Mouse (Mus musculus) testis, adult 2 months (tissue): ENCODE results near the gene Tut4. TPM values are rescaled to one million over a fixed set of nuclear protein-coding genes. Genes with fewer than 3 reads are reported as not detected.

Experiments
- H3K27ac ChIP-seq: fragments of 200-500 bp; 2 replicates; pipeline ENCODE4 v1.5.1; 2012; ENCODE audit warnings: low read depth, low read length; ENCODE audit not compliant: control insufficient read depth, insufficient read depth
- H3K27me3 ChIP-seq: fragments of 200-500 bp; 2 replicates; pipeline ENCODE4 v1.6.1; 2012; ENCODE audit warnings: mild to moderate bottlenecking, low read length, moderate library complexity; ENCODE audit not compliant: control insufficient read depth, insufficient read depth
- H3K36me3 ChIP-seq: fragments of 200-500 bp; 2 replicates; pipeline ENCODE4 v1.6.1; 2012; ENCODE audit warnings: mild to moderate bottlenecking, low read length; ENCODE audit not compliant: control insufficient read depth, insufficient read depth
- H3K4me1 ChIP-seq: fragments of 200-500 bp; 2 replicates; pipeline ENCODE4 v1.6.1; 2012; ENCODE audit warnings: low read length; ENCODE audit not compliant: control insufficient read depth, insufficient read depth
- H3K4me3 ChIP-seq: fragments of 200-500 bp; 2 replicates; pipeline ENCODE4 v1.5.1; 2012; ENCODE audit warnings: low read depth, mild to moderate bottlenecking, low read length, moderate library complexity, mixed read lengths; ENCODE audit not compliant: control insufficient read depth
- CTCF ChIP-seq: fragments of 200-500 bp; IDR thresholded peaks from 2 replicates; pipeline ENCODE4 v1.5.1; 2012; ENCODE audit warnings: low read depth, mild to moderate bottlenecking, inconsistent platforms, low read length, moderate library complexity; ENCODE audit not compliant: control insufficient read depth, insufficient read depth, insufficient replicate concordance
- POLR2A ChIP-seq: fragments of 200-500 bp; IDR thresholded peaks from 2 replicates; pipeline ENCODE4 v1.6.1; 2012; ENCODE audit warnings: low read depth, mild to moderate bottlenecking, inconsistent platforms, low read length, moderate library complexity; ENCODE audit not compliant: control insufficient read depth
- polyA plus RNA-seq: library from polyadenylated mRNA; depleted of rRNA; stranded (reverse); fragments of >200 nt; gene quantifications from 2 replicates; pipeline ENCODE4 v1.2.3, GENCODE M21; 2012

The Tut4 gene
- polyA plus RNA-seq, 1 experiment, result 49.2 TPM

- H3K36me3 ChIP-seq, result no peaks in the 10 kb centered on the region
- TF ChIP-seq POLR2A (no peak), CTCF (no peak)
- H3K4me3 ChIP-seq, result no peak overlapping the region; the same call in 1 of the 2 replicates
- H3K27ac ChIP-seq, result no peak overlapping the region
- no peaks in the 10 kb centered on the region for H3K27me3 ChIP-seq
- peaks cover 3% of the 10 kb centered on the region for H3K4me1 ChIP-seq
Measured at GRCm38 (mm10) chr4:108458201-108458741, 955 bp upstream of the Tut4 start.

DNA sequence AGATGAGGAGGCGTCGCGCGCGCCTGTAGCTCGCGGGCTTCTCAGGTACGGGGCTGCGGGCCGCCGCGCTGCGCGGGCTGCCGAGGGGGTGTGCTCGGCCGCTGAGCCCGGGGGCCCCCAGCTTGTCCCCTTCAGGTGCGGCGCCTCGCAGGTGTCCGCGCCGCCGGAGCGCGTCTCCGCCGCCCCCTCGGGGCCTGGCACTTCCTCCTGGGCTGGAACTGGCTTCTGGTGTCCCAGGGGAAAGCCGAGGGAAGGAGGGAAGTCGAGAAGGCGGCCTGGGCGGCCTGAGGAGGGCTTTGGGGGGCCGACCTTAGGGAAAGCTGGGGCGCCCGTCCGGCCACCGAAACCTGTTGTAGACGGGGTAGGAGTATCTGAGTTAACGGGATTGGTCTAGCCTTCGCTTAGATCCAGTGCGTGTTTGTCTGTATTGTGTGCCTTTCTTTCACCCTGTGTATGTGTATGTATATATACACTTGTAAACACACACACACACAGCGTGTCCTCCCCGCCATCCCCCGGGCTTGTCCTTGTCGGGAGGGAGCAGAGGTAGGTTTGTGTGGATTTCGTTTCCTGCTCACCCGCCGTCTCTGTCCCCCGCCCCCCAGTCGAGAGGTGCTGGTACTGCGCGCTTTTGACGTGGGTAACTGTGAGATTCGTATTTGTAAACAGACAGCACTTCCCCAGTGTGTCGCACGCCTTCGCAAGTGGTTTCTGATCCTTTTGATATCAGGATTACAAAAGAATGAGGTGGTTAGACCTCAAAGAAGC lies 1.1 kb downstream of the Tut4 start:
- H3K4me3 ChIP-seq, result peak overlapping the region; percentile 97
- no peaks in the 10 kb centered on the region for H3K36me3 ChIP-seq
- TF ChIP-seq CTCF, result no peak
- H3K27me3 ChIP-seq, result no peaks in the 10 kb centered on the region
- H3K4me1 ChIP-seq, result peaks cover 3% of the 10 kb centered on the region
- peak overlapping the region; percentile 92 for H3K27ac ChIP-seq

GRCm38 (mm10) chr4:108461262-108461903 lies 2.2 kb downstream of the Tut4 start:
- Histone ChIP-seq H3K27me3 (no peaks in the 10 kb centered on the region), H3K36me3 (no peaks in the 10 kb centered on the region), H3K4me3 (no peak overlapping the region), H3K27ac (no peak overlapping the region), H3K4me1 (peaks cover 3% of the 10 kb centered on the region)
- TF ChIP-seq POLR2A, result no peak
- TF ChIP-seq CTCF, result no peak

GRCm38 (mm10) chr4:108473586-108473985 lies 14.4 kb downstream of the Tut4 start:
- Histone ChIP-seq H3K4me1 (no peaks in the 10 kb centered on the region), H3K27ac (no peak overlapping the region), H3K36me3 (no peaks in the 10 kb centered on the region), H3K4me3 (no peak overlapping the region), H3K27me3 (no peaks in the 10 kb centered on the region)
- TF ChIP-seq POLR2A, result no peak
- TF ChIP-seq CTCF, result no peak

DNA sequence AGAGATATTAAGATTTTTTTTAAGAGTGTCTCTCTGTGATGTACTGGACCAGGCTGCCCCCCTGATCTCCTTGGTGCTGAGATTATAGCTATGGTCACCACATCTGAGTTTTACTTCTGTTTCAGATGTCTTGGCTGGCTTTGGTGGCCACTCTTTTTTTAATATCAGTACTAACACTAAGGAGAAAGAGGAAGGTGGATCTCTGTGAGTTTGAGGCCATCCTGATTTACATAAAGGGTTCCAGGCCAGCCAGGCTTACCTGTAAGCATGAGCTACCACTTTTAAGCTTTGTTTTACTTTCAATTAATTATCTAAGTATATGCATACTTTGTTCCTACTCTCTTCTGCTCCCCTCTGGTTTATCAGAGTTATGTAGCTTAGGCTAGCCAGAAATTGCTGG lies 23.6 kb downstream of the Tut4 start:
- no peak overlapping the region for H3K27ac ChIP-seq
- H3K4me1 ChIP-seq, result no peaks in the 10 kb centered on the region
- TF ChIP-seq POLR2A (no peak), CTCF (no peak)
- no peaks in the 10 kb centered on the region for H3K36me3 ChIP-seq
- no peaks in the 10 kb centered on the region for H3K27me3 ChIP-seq
- no peak overlapping the region for H3K4me3 ChIP-seq

DNA sequence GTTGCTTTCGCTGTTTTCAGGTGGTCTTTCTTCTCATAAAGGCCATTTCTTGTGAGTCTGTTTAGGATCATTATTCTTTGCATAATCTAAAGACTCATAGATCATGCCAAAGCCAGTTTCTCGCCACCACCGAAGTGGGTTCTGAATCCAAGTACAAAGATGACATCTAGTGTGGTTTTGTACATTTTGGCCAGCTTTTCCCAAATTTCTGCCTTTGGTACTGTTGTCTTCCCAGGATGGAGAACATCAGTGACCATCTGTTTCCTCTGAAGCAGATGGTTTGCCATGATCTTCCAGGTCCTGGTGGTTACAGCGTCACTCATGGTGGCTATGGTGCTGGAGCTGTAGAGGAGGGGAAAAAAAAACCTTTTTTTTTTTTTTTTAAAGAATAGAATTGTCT lies 25.0 kb downstream of the Tut4 start:
- Histone ChIP-seq H3K4me3 (no peak overlapping the region), H3K27ac (no peak overlapping the region), H3K36me3 (no peaks in the 10 kb centered on the region; the same call in 1 of the 2 replicates), H3K27me3 (no peaks in the 10 kb centered on the region), H3K4me1 (no peaks in the 10 kb centered on the region)
- TF ChIP-seq POLR2A, result no peak
- no peak for TF ChIP-seq CTCF

GRCm38 (mm10) chr4:108503023-108503422 lies 43.8 kb downstream of the Tut4 start:
- no peak for TF ChIP-seq CTCF
- TF ChIP-seq POLR2A, result no peak
- no peak overlapping the region for H3K27ac ChIP-seq
- H3K4me3 ChIP-seq, result no peak overlapping the region
- H3K36me3 ChIP-seq, result peaks cover 1% of the 10 kb centered on the region; the same call in 1 of the 2 replicates
- H3K4me1 ChIP-seq, result no peaks in the 10 kb centered on the region
- H3K27me3 ChIP-seq, result no peaks in the 10 kb centered on the region
